Mouse (Mus musculus) myocyte (in vitro differentiated cells): ENCODE results near the gene Slc26a1. TPM values are rescaled to one million over a fixed set of nuclear protein-coding genes. Genes with fewer than 3 reads are reported as not detected.

ENCODE experiments used
- H3K27me3 ChIP-seq: one replicate; pipeline ENCODE4 v1.6.1; 2011; ENCODE audit not compliant: control insufficient read depth, insufficient read depth, insufficient read length
- H3K36me3 ChIP-seq: one replicate; pipeline ENCODE4 v1.6.1; 2011; ENCODE audit not compliant: control insufficient read depth, insufficient read depth
- H3K4me2 ChIP-seq: one replicate; pipeline ENCODE4 v1.6.1; 2011; ENCODE audit warnings: low read depth, control low read depth
- H3K4me3 ChIP-seq: one replicate; pipeline ENCODE4 v1.5.1; 2011; ENCODE audit warnings: mild to moderate bottlenecking, control low read depth, moderate library complexity
- H3K79me2 ChIP-seq: one replicate; pipeline ENCODE4 v1.6.1; 2011; ENCODE audit not compliant: control insufficient read depth, insufficient read depth
- H3ac ChIP-seq: one replicate; pipeline ENCODE4 v1.6.1; 2011; ENCODE audit not compliant: control insufficient read depth, insufficient read length
- CEBPB ChIP-seq: IDR thresholded peaks from 2 replicates; pipeline ENCODE4 v1.6.1; 2011; ENCODE audit warnings: mild to moderate bottlenecking, moderate library complexity; ENCODE audit not compliant: poor library complexity, insufficient read depth, severe bottlenecking
- E2F4 ChIP-seq: IDR thresholded peaks from one replicate; pipeline ENCODE4 v1.6.1; 2011; ENCODE audit warnings: mild to moderate bottlenecking, control low read depth, moderate library complexity; ENCODE audit not compliant: insufficient read depth
- MAX ChIP-seq: IDR thresholded peaks from one replicate; pipeline ENCODE4 v1.6.1; 2011; ENCODE audit warnings: low read depth, mild to moderate bottlenecking, control low read depth
- MYOD1 ChIP-seq, 3 experiments: IDR thresholded peaks; one replicate each; pipeline ENCODE4 v1.6.1; 2011; ENCODE audit warnings: control low read depth in 2 of 3, low read depth in 2 of 3, mild to moderate bottlenecking in 2 of 3, moderate library complexity in 1 of 3; ENCODE audit not compliant: insufficient read length in 2 of 3, control insufficient read depth in 1 of 3
- MYOG ChIP-seq, 3 experiments: IDR thresholded peaks; one replicate each; pipeline ENCODE4 v1.6.1; 2011; ENCODE audit warnings: control low read depth in 2 of 3, low read depth in 2 of 3, mild to moderate bottlenecking in 2 of 3; ENCODE audit not compliant: insufficient read length in 2 of 3, control insufficient read depth in 1 of 3, insufficient read depth in 1 of 3
- POLR2A ChIP-seq: IDR thresholded peaks from one replicate; pipeline ENCODE4 v1.6.1; 2011; ENCODE audit warnings: low read depth, mild to moderate bottlenecking, control low read depth, moderate library complexity; ENCODE audit not compliant: insufficient read length
- POLR2AphosphoS2 ChIP-seq: IDR thresholded peaks from one replicate; pipeline ENCODE4 v1.6.1; 2011; ENCODE audit warnings: low read depth, control low read depth; ENCODE audit not compliant: insufficient read length
- REST ChIP-seq: IDR thresholded peaks from one replicate; pipeline ENCODE4 v1.6.1; 2011; ENCODE audit warnings: mild to moderate bottlenecking, control low read depth, moderate library complexity; ENCODE audit not compliant: insufficient read depth, insufficient read length
- SRF ChIP-seq: IDR thresholded peaks from one replicate; pipeline ENCODE4 v1.6.1; 2011; ENCODE audit warnings: low read depth; ENCODE audit not compliant: control insufficient read depth, insufficient read length
- TCF12 ChIP-seq: IDR thresholded peaks from one replicate; pipeline ENCODE4 v1.6.1; 2011; ENCODE audit warnings: mild to moderate bottlenecking, control low read depth; ENCODE audit not compliant: poor library complexity, insufficient read depth, severe bottlenecking
- TCF3 ChIP-seq: IDR thresholded peaks from one replicate; pipeline ENCODE4 v1.6.1; 2011; ENCODE audit warnings: low read depth, control low read depth; ENCODE audit not compliant: insufficient read length
- USF1 ChIP-seq: IDR thresholded peaks from one replicate; pipeline ENCODE4 v1.6.1; 2011; ENCODE audit warnings: low read depth, mild to moderate bottlenecking, control low read depth, moderate library complexity
- polyA plus RNA-seq: library from polyadenylated mRNA; unstranded; fragments of >200 nt; fragmentation: generic; extraction: Trizol; gene quantifications from one replicate; pipeline ENCODE4 v1.2.1, GENCODE M21; 2012; ENCODE audit warnings: missing spikeins

Gene Slc26a1
- polyA plus RNA-seq, 1 experiment, result 0.13 TPM

DNA sequence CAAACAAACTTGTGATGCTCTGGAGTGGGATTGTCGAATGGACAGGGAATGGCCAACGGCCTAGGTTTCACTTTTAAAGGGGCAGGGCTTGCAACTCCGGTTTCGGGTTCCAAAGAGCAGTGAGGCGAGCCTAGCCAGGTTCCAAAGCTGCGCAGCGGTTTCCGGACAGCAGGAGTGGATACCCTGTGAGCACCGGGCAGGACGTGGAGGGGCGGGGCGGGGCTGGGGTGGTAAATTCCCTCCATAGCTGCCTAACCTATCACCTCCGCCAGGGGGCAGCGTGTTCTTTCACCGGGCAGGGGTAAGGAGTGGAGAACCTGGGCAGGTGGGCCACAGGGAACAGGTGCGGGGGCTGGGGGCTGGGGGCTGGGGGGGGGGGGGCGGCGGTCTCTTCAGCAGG lies 16.9 kb upstream of the Slc26a1 start, which contains the start of gene Fgfrl1:
Fgfrl1 (plus strand) TSS at position 112 of the 400 bp plus-strand sequence.
- H3ac ChIP-seq, result no peak within 1 kb of the TSS
- peak within 1 kb of the TSS; percentile 28 for H3K4me3 ChIP-seq
- H3K79me2 ChIP-seq, result no peaks in the 10 kb centered on the region
- no peaks in the 10 kb centered on the region for H3K36me3 ChIP-seq
- H3K27me3 ChIP-seq, result no peaks in the 10 kb centered on the region
- TF ChIP-seq POLR2A, result no peak
- peak in 1 of 3 experiments; percentile 8 for TF ChIP-seq MYOD1 (IDR thresholded peaks at IDR 0.05; ENCODE audit: control insufficient read depth in 1 of 3, insufficient read length in 2 of 3, low read depth in 2 of 3)
- H3K4me2 ChIP-seq, result peak within 1 kb of the TSS; percentile 88

DNA sequence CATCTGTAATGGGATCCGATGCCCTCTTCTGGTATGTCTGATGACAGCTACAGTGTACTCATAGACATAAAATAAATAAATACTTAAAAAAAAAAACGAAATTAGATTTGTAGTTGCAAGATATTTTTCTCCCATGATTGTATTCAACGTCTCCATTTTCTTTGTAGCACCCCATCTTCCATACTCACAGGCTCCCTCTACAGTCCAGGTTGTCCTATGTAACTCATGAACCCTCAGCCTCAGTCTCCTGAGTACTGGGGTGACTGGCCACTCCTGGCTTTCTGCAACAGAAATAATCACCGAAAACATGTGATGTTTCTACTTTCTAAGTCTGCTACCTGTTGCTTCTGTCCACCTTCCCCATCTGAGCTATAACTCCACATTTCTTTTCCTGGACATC lies 15.8 kb upstream of the Slc26a1 start:
- Histone ChIP-seq H3K27me3 (no peaks in the 10 kb centered on the region), H3K4me3 (no peak overlapping the region), H3K79me2 (no peaks in the 10 kb centered on the region), H3K36me3 (no peaks in the 10 kb centered on the region), H3ac (no peak overlapping the region), H3K4me2 (no peak overlapping the region)
- no peak for TF ChIP-seq MYOG (IDR thresholded peaks at IDR 0.05; ENCODE audit: control insufficient read depth in 1 of 3, insufficient read depth in 1 of 3, insufficient read length in 2 of 3, low read depth in 2 of 3)
- no peak for TF ChIP-seq CEBPB
- TF ChIP-seq E2F4, result no peak
- TF ChIP-seq MAX, result no peak
- no peak for TF ChIP-seq POLR2AphosphoS2
- TF ChIP-seq POLR2A, result no peak
- TF ChIP-seq MYOD1 (IDR thresholded peaks at IDR 0.05; ENCODE audit: control insufficient read depth in 1 of 3, insufficient read length in 2 of 3, low read depth in 2 of 3), result no peak
- no peak for TF ChIP-seq USF1
- no peak for TF ChIP-seq TCF3
- TF ChIP-seq TCF12, result no peak
- TF ChIP-seq SRF, result no peak
- no peak for TF ChIP-seq REST

DNA sequence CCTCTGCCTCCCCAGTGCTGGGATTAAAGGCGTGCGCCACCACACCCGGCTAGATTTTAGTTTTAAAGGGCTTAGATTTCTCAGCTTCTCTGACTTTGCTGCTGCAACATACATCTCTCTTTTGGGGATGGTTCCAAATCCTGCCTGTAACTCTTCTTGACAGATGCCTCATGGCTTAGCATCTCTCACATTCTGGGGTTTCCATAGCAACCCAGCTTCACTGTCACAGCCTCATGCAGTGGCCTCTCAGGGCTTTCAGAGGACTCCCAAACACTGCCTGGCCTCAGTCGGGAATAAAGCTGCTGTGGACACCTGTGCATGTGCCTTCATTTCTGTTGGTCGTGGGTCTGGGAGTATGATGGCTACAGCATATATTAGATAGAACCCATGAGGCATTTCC lies 13.7 kb upstream of the Slc26a1 start:
- TF ChIP-seq MYOG (IDR thresholded peaks at IDR 0.05; ENCODE audit: control insufficient read depth in 1 of 3, insufficient read depth in 1 of 3, insufficient read length in 2 of 3, low read depth in 2 of 3) (no peak), TCF3 (no peak), POLR2AphosphoS2 (no peak), E2F4 (no peak), MYOD1 (IDR thresholded peaks at IDR 0.05; ENCODE audit: control insufficient read depth in 1 of 3, insufficient read length in 2 of 3, low read depth in 2 of 3) (no peak), MAX (no peak), POLR2A (no peak), USF1 (no peak), SRF (no peak), CEBPB (no peak), REST (no peak), TCF12 (no peak)
- H3K27me3 ChIP-seq, result no peaks in the 10 kb centered on the region
- H3ac ChIP-seq, result no peak overlapping the region
- H3K4me2 ChIP-seq, result no peak overlapping the region
- no peaks in the 10 kb centered on the region for H3K36me3 ChIP-seq
- H3K79me2 ChIP-seq, result no peaks in the 10 kb centered on the region
- H3K4me3 ChIP-seq, result no peak overlapping the region

DNA sequence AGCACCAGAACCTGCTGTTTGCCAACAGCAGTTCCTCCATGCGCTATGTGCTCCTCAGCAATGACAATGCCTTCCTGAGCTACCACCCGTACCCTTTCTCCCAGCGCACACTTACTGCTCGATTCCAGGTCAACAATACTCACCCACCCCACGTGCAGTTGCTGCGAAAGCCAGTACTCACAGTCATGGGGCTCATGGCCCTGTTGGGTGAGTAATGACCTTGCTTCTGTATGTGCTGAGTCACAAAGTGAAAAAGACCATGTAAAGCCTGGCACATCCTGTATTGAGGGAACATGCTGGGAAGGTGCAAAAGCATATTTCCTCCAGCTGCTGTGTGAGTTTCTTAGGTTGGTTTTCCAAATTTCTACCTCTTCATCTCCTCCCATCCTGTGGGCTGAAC lies 5.5 kb upstream of the Slc26a1 start:
- H3K36me3 ChIP-seq, result no peaks in the 10 kb centered on the region
- no peak for TF ChIP-seq TCF3
- no peak for TF ChIP-seq MAX
- TF ChIP-seq MYOD1 (IDR thresholded peaks at IDR 0.05; ENCODE audit: control insufficient read depth in 1 of 3, insufficient read length in 2 of 3, low read depth in 2 of 3), result no peak
- TF ChIP-seq POLR2A, result no peak
- no peak for TF ChIP-seq USF1
- H3K27me3 ChIP-seq, result no peaks in the 10 kb centered on the region
- H3K4me2 ChIP-seq, result no peak overlapping the region
- no peak overlapping the region for H3K4me3 ChIP-seq
- no peak overlapping the region for H3ac ChIP-seq
- H3K79me2 ChIP-seq, result no peaks in the 10 kb centered on the region

DNA sequence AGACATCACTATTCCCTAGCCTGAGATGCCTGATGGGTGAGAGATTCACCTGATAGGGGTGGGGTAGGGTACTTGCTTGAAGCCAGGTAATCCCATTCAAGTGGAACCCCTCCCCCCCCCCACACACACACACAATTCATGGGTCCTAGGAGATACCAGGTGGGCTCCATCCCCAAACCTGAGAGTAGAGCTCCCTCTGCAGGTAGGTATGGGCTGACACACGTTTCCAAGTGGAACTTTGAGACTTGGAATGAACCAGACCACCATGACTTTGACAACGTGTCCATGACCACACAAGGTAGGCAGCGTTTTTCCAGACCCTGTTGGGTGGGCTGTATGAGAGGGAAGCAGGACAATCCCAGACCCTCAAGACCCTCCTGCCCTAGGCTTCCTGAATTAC lies 4.5 kb upstream of the Slc26a1 start:
- no peak for TF ChIP-seq REST
- no peak for TF ChIP-seq CEBPB
- TF ChIP-seq MYOG (IDR thresholded peaks at IDR 0.05; ENCODE audit: control insufficient read depth in 1 of 3, insufficient read depth in 1 of 3, insufficient read length in 2 of 3, low read depth in 2 of 3), result no peak
- TF ChIP-seq TCF3, result no peak
- TF ChIP-seq POLR2AphosphoS2, result no peak
- no peak for TF ChIP-seq MAX
- no peak for TF ChIP-seq MYOD1 (IDR thresholded peaks at IDR 0.05; ENCODE audit: control insufficient read depth in 1 of 3, insufficient read length in 2 of 3, low read depth in 2 of 3)
- TF ChIP-seq TCF12, result no peak
- no peak for TF ChIP-seq E2F4
- no peak for TF ChIP-seq SRF
- no peak for TF ChIP-seq USF1
- TF ChIP-seq POLR2A, result no peak
- no peak overlapping the region for H3K4me3 ChIP-seq

More for the DNA sequence above, 4.5 kb upstream of the Slc26a1 start:
- H3K79me2 ChIP-seq, result no peaks in the 10 kb centered on the region
- no peaks in the 10 kb centered on the region for H3K36me3 ChIP-seq
- no peak overlapping the region for H3ac ChIP-seq
- no peak overlapping the region for H3K4me2 ChIP-seq
- no peaks in the 10 kb centered on the region for H3K27me3 ChIP-seq
